Mouse (Mus musculus) E14TG2a.4 (cell line): ENCODE measurements around the gene Ifngr2.

Experiments used
- H3K27me3 ChIP-seq: 2 replicates; pipeline ENCODE4 v1.6.1; 2014; ENCODE audit warnings: low read length, control low read depth; ENCODE audit not compliant: insufficient read depth
- H3K36me3 ChIP-seq: 2 replicates; pipeline ENCODE4 v1.6.1; 2014; ENCODE audit warnings: low read length, control low read depth; ENCODE audit not compliant: insufficient read depth
- H3K4me1 ChIP-seq: replicated peaks from 2 replicates; pipeline ENCODE4 v1.6.1; 2014; ENCODE audit warnings: low read depth, low read length, control low read depth
- H3K4me3 ChIP-seq: replicated peaks from 2 replicates; pipeline ENCODE4 v1.5.1; 2014; ENCODE audit warnings: mild to moderate bottlenecking, low read length
- H3K9me3 ChIP-seq: 2 replicates; pipeline ENCODE4 v1.6.1; 2014; ENCODE audit warnings: low read length, control low read depth
- CTCF ChIP-seq: conservative IDR thresholded peaks from 2 replicates; pipeline ENCODE4 v1.5.1; 2014; ENCODE audit warnings: low read length
- NANOG ChIP-seq: IDR thresholded peaks from 2 replicates; pipeline ENCODE4 v1.6.1; 2014; ENCODE audit warnings: borderline replicate concordance, low read length, mixed read lengths
- POU5F1 ChIP-seq: IDR thresholded peaks from 2 replicates; pipeline ENCODE4 v1.6.1; 2014; ENCODE audit warnings: low read length, borderline replicate concordance

Gene Ifngr2

DNA sequence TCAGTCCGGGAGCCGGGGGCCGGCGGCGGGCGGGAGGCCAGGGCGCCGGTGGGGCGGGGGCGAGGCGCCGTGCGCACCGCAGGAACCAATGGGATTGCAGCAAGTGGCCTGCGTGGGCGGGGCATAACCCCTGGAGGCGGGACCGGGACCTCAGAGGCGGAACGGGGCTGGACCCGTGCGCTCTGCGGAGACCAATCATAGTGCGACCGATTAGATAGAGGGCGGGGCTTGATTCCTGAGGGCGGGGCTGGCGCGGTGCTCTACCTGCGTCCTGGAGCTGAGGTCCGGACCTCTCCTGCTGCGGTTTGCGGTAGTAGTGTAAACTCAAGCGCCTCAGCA, 50.8 kb downstream of the Ifngr2 start, which contains the start of gene Tmem50b:
TSS of gene Tmem50b (minus strand) at position 129 of the 339 bp plus-strand sequence.
- TF ChIP-seq NANOG: no peak
- no peak for TF ChIP-seq POU5F1
- TF ChIP-seq CTCF: no peak
- H3K9me3 ChIP-seq: no peaks in the 10 kb centered on the region
- H3K4me3 ChIP-seq: peak within 1 kb of the TSS; percentile 89
- H3K27me3 ChIP-seq: peaks cover 23% of the 10 kb centered on the region
- peaks cover 14% of the 10 kb centered on the region for H3K36me3 ChIP-seq
- H3K4me1 ChIP-seq: peaks cover 20% of the 10 kb centered on the region

DNA sequence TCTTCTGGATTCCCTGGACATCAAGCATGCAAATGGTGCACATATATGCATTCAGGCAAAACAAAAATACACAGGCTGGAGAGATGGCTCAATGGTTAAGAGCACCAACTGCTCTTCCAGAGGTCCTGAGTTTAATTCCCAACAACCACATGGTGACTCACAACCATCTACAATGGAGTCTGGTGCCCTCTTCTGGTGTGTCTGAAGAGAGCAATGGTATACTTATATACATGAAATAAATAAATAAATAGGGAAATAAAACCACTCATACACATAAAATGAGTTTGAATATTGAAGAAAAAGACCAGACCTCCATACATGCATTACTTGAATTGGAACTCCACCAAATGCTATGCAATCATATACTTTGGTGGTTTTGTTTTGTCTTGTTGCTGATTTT, 52.4 kb downstream of the Ifngr2 start:
- peaks cover 16% of the 10 kb centered on the region for H3K4me1 ChIP-seq
- H3K36me3 ChIP-seq: peaks cover 9% of the 10 kb centered on the region
- H3K27me3 ChIP-seq: peaks cover 23% of the 10 kb centered on the region
- no peak overlapping the region for H3K4me3 ChIP-seq
- TF ChIP-seq CTCF (peak; percentile 28; the same call in 1 of the 2 replicates), POU5F1 (no peak), NANOG (no peak)
- no peaks in the 10 kb centered on the region for H3K9me3 ChIP-seq

DNA sequence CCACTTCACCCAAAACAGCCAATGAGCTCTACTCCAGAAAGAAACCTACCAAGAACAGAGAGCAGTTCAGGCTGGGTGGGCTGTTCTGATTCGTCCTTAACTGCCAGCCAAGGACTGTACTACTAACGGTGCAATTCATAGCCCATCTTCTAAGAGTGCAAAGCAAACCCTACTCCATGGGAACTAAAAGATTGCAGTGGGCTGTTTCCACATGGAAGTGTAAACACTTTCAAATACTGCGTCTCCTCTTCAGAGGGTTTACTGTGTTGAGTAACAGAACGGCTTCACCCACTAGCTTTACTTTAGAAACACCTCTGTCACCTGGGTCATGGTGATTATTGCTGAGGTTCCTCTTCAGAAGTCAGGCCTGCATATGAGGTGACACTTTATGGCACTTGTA, 54.2 kb downstream of the Ifngr2 start:
- H3K27me3 ChIP-seq: peaks cover 16% of the 10 kb centered on the region

DNA sequence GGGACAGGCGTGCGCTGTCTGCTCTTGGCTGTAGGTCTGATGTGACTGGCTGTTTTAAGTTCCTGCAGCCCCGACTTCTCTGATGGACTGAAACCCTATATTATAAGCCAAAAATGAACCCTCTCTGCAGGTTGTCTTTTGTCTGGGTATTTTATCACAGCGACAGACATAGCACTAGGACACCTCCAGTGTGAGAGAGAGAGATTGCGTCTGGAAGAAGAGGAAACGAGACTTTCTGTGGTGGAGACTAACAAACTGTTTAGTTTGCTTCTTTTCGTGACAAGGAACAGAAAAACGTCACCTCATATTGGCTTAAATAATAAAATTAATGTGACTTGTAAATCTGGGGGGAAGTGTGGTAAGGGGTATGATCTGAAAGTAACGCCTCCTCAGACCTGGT, 54.8 kb downstream of the Ifngr2 start:
- H3K27me3 ChIP-seq: peaks cover 14% of the 10 kb centered on the region
- H3K36me3 ChIP-seq: no peaks in the 10 kb centered on the region
- H3K9me3 ChIP-seq: no peaks in the 10 kb centered on the region
- no peak for TF ChIP-seq POU5F1
- TF ChIP-seq CTCF: no peak
- TF ChIP-seq NANOG: no peak
- peaks cover 8% of the 10 kb centered on the region for H3K4me1 ChIP-seq
- no peak overlapping the region for H3K4me3 ChIP-seq

More for the DNA sequence above, 54.2 kb downstream of the Ifngr2 start:
- TF ChIP-seq CTCF (no peak), POU5F1 (no peak)
- Histone ChIP-seq H3K4me1 (peaks cover 15% of the 10 kb centered on the region), H3K9me3 (no peaks in the 10 kb centered on the region), H3K36me3 (no peaks in the 10 kb centered on the region), H3K4me3 (no peak overlapping the region)

DNA sequence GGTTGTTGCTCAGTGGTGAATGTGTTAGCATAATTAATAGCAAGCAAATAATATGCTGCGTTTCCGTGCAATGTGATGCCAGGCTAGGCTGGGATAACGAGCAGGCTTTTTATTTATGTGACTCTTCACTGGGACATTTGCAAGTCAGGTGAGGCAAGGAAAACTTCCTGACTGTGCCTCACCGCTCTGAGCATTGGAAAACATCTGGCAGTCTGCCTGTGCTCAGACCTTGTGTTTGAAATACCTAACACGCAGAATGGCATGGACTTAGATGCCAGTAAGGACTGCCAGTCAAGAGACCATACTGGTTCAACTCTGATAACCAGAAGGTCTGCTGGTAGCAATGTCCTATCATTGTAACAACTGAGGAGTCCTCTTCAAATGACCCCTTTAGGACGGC, 58.3 kb downstream of the Ifngr2 start:
- Histone ChIP-seq H3K4me1 (no peaks in the 10 kb centered on the region; the same call in 1 of the 2 replicates), H3K4me3 (no peak overlapping the region), H3K36me3 (no peaks in the 10 kb centered on the region), H3K9me3 (no peaks in the 10 kb centered on the region), H3K27me3 (0 out of 2 replicates have a peak, but pooled peaks cover 5% of the 10 kb centered on the region)
- no peak for TF ChIP-seq POU5F1
- no peak for TF ChIP-seq NANOG
- no peak for TF ChIP-seq CTCF

DNA sequence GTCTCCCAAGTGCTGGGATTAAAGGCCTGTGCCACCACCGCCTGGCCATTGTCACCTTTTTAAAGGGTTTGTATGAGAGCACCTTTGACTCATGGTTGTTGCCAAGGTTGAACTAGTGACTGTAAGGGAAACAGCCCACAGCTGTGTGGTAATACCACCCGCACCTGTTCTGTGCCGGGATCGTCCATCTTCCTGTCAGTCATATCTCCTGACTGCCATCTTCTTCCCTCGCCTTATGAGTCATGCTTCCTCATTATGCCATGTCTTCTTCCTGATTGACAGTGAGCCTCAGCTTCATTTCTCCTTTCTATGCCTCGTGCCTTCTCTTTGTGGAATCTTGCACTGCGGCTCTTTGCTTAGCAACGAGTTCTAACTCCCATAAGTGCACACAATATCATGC, 60.1 kb downstream of the Ifngr2 start:
- no peaks in the 10 kb centered on the region for H3K27me3 ChIP-seq
- no peak overlapping the region for H3K4me3 ChIP-seq
- H3K36me3 ChIP-seq: no peaks in the 10 kb centered on the region
- TF ChIP-seq NANOG (no peak), POU5F1 (no peak), CTCF (no peak)
- H3K9me3 ChIP-seq: no peaks in the 10 kb centered on the region
- peaks cover 10% of the 10 kb centered on the region for H3K4me1 ChIP-seq

DNA sequence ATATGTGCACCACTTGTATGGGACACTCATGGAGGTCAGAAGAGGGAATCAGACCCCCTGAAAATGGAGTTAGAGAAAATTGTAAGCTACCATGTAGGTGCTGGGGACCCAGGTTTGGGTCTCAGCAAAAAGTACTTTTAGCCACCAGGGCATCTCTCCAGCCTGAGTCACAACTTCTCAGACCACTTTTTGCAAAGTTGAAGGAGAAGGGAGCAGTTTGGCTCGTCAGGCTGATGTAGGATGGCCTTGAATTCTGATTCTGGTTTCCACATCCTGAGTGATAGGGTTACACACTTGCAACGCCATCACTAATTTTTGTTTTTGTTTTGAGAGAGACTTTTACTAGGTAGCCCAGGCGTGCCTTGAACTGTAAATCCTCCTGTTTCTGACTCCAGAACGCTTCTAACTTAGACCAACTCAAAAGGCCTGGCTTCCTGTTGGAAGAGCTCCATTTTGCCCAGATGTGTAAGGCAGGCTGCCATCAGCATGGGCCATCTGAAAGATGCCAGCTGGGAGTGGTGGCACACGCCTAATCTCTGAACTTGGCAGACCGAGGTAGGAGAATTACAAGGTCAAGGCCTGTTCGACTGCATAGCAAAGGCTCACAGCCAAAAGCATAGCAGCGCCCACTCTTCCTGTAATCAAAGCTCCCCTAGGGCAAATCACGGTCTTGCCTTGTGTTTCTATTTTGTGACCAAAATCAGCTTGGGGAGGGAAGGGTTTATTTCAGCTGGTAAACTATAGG, 62.8 kb downstream of the Ifngr2 start:
- no peaks in the 10 kb centered on the region for H3K27me3 ChIP-seq
- peaks cover 13% of the 10 kb centered on the region for H3K4me1 ChIP-seq
- H3K4me3 ChIP-seq: no peak overlapping the region
- no peaks in the 10 kb centered on the region for H3K9me3 ChIP-seq
- no peaks in the 10 kb centered on the region for H3K36me3 ChIP-seq
- TF ChIP-seq NANOG (no peak), POU5F1 (no peak), CTCF (no peak)

DNA sequence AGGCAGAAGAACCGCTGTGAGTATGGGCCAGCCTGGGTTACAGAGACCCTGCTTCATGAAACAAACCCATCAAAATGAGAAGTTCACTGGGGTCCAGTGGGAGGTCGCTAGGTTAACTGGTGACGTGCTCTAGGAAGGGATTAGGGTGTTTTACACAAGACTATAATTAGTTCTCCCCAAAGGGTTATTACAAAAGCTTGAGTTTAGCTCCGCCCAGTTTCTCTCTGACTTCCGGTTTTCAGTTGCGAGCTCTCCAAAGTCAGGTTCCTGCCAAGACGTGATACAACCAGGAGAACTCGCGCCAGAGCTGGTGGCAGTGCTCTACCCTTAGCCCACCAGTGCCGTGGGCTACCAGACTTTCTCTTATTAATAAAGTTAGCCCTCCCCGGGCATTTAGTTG, 64.4 kb downstream of the Ifngr2 start:
- Histone ChIP-seq H3K4me1 (peaks cover 13% of the 10 kb centered on the region), H3K4me3 (peak overlapping the region; percentile 43; the same call in 1 of the 2 replicates), H3K36me3 (peaks cover 1% of the 10 kb centered on the region; the same call in 1 of the 2 replicates), H3K27me3 (0 out of 2 replicates have a peak, but pooled peaks cover 6% of the 10 kb centered on the region), H3K9me3 (no peaks in the 10 kb centered on the region)
- no peak for TF ChIP-seq CTCF
- TF ChIP-seq NANOG: no peak
- no peak for TF ChIP-seq POU5F1

DNA sequence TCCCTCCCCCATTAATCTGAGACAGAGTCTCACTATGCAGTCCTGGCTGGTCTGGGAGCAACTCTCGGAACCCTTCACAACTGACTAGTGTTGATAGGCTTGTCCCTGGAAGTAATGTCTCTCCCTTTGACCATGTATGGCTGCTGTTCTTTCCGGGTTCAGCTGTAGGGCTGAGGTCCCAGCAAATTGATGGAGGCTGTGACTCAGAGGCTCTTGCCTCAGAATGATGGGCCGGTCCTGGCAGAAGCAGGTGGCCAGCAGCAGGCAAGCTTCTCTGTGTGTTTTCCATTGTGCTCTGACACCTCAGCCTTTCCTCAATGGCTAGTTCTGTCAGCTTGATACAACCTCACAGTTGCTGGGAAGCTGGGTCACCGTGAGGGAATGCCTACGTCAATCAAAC, 65.7 kb downstream of the Ifngr2 start:
- peaks cover 3% of the 10 kb centered on the region; the same call in 1 of the 2 replicates for H3K36me3 ChIP-seq
- no peak overlapping the region for H3K4me3 ChIP-seq
- H3K9me3 ChIP-seq: no peaks in the 10 kb centered on the region
- H3K4me1 ChIP-seq: peaks cover 13% of the 10 kb centered on the region
- peaks cover 14% of the 10 kb centered on the region; the same call in 1 of the 2 replicates for H3K27me3 ChIP-seq
- TF ChIP-seq POU5F1 (no peak), NANOG (no peak), CTCF (no peak)
